Mouse (Mus musculus): Measurements from ENCODE around the gene Gpr141.

- TF ChIP-seq POLR2A (IDR thresholded peaks at IDR 0.05; ENCODE audit: control insufficient read depth, low read depth, low read length) (no peak), CTCF (IDR thresholded peaks at IDR 0.05; ENCODE audit: control insufficient read depth, insufficient read depth, insufficient replicate concordance, low read depth, low read length) (no peak)
Measured at GRCm38 (mm10) chr13:19793761-19794160, 30.3 kb downstream of the Gpr141 start.
